Mouse (Mus musculus) c-Kit-positive CD71-positive TER-119-positive erythroid progenitor cells, embryonic 14.5 days (primary cell): Measurements from ENCODE around the gene Unk.
"Not testable (repeated sequence)": the region's sequence is repeated elsewhere in the genome, so short reads cannot be mapped to it uniquely, and the experiment has no call there.

ENCODE experiments used
- DNase-seq: peaks from one replicate; pipeline ENCODE4 v3.0.0-alpha.2; 2013; ENCODE audit warnings: low spot score

Unk gene

DNA sequence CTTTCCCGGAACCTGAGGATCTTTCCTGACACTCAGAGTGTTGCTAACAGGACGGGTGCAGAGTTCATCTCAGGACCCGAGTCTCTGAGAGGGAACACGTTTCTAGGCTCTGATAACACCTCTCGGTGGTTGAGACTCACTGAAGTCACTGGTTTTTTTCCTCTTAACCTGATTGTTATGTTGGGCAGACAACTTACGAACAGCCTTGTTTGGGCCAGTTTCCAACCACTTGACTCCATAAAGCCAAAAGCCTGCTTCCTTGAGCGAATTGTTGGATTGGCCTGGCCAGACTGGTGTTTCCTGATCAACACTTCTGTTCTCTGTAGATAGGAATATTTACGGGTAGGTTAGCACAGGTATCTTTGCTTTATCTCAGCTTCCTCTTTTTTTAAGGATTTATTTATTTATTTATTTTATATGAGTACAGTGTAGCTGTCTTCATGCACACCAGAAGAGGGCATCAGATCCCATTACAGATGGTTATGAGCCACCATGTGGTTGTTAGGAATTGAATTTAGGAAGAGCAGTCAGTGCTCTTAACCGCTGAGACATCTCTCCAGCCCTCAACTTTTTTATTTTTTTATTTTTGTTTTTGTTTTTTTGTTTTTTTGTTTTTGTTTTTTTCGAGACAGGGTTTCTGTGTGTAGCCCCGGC lies 58.7 kb downstream of the Unk start:
- DNase-seq: no peak

DNA sequence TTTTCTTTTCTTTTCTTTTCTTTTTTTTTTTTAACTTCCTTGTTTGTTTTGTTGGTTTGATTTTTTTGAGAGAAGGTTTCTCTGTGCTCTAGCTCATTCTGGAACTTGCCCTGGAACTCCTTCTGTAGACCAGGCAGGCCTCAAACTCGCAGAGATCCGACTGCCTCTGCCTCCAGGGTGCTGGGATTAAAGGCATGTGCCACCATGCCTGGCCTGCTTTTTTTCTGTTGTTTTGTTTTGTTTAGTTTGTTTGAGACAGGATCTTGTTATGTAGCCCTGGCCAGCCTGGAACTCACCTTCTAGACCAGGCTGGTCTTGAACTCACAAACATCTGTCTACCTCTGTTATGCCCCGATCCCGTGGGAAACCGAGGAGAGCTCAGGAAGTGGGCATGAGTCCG lies 59.4 kb downstream of the Unk start:
- no peak for DNase-seq

DNA sequence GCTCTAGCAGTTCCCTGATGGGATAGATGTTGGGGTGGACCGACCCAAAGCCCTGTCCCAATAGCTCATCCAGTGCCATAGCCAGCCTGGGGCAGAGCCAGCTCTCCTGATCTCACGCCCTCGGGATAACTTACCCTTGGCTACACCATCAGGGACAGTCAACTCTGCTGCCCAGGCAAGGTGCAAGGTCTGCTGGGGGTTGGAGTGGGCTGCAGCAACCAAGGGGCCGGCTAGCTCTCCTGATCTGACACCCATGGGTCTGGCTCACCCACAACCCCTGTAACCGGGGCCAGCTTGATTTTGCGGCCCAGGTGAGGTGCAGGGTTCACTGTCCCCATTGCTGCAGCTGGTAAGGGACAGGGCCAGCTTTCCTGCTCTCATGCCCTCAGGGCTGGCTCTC lies 61.5 kb downstream of the Unk start:
- no peak for DNase-seq

DNA sequence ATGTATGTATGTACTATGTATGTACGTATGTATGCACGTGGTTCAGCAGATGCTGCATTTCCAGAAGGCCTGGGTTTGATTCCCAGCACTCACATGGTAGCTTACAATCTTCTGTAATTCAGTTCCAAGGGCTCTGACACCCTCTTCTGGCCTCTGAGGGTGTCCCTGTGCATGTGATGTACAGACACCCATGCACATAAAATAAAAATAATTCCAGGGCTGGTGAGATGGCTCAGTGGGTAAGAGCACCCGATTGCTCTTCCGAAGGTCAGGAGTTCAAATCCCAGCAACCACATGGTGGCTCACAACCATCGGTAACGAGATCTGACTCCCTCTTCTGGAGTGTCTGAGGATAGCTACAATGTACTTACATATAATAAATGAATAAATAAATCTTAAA lies 62.8 kb downstream of the Unk start:
- DNase-seq: not testable (repeated sequence)

DNA sequence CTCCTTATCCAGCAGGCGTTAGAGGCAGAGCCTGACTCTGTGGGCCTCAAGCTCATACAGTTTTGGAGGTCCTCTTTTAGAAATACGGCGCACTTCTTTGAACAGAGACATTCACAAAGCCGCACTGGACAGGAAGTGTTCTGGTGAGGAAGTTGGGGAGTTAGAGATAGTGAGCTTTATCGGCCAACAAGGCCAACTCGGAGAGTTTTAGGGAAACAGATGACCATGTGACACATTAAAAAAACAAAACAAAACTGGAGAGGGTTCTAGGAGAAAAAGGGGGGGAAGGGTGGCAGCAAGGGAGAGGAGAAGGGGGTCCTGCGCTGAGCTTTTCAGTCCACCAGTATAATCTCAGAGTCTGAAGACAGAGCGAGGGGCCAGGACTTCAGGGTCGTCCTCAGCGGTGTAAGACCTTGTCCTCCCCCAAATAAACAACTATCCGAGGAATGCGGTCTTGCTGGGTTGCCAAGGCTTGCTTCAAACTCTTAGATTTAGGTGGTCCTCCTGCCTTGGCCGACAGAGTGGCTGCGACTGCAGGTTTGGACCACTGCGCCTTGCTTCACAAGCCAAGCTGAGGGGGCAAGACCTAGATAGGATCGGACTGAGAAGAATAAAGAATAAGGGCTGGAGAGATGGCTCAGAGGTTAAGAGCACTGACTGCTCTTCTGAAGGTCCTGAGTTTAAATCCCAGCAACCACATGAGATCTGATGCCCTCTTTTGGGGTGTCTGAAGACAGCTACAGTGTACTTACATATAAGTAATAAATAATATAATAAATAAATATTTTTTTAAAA lies 63.8 kb downstream of the Unk start:
- no peak for DNase-seq

DNA sequence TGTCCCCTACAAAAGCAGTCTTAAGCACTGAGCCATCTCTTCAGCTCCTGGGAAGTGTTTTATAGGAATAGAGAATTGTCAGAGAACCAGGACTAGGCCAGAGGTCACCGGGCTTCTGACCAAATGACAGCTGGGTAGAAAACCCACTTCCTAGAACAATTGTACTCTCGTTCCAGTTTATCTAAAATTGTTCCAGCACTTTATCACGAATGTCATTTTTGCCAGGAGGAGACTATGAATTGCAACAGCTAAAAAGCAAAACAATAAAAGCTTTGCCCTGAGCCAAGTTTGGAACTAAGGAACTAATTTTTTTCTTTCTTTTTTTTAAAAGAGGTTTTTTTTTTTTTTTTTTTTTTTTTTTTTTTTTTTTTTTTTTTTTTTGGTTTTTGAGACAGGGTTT lies 65.5 kb downstream of the Unk start:
- no peak for DNase-seq

DNA sequence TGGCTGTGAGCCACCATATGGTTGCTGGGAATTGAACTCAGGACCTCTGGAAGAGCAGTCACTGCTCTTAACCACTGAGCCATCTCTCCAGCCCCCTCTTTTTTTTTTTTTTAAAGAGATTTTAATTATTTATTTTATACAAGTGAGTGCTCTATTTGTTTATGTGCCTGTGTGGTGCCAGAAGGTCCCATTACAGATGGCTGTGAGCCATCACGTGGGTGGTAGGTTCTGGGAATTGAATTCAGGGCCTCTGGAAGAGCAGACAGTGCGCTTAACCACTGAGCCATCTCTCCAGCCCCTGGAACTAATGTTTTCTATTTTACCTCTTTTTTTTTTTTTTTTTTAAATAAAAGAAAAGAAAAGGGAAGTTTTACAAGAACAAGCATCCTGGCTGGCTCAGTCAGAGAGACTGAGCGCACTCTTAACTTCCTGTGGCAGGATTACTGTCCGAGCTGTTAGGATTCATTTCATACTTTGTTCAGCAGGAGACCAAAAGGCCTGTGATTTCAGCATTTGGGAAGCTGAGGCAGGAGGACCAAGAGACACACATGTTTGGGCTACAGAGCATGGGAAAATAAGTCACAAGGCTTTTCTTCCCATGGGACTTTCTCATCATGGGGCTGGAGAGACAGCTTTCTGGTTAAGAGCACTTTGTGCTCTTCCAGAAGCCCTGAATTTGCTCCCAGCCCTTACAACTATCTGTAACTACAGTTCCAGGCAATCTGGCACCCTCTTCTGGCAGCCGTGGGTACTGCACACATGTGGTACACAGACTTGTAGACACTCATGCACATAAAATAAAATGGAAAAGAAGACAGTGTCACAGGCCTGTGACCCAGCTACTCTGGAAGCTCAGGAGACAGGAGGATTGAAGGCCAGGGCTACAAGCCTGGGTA lies 66.3 kb downstream of the Unk start:
- DNase-seq: peak; percentile 56

DNA sequence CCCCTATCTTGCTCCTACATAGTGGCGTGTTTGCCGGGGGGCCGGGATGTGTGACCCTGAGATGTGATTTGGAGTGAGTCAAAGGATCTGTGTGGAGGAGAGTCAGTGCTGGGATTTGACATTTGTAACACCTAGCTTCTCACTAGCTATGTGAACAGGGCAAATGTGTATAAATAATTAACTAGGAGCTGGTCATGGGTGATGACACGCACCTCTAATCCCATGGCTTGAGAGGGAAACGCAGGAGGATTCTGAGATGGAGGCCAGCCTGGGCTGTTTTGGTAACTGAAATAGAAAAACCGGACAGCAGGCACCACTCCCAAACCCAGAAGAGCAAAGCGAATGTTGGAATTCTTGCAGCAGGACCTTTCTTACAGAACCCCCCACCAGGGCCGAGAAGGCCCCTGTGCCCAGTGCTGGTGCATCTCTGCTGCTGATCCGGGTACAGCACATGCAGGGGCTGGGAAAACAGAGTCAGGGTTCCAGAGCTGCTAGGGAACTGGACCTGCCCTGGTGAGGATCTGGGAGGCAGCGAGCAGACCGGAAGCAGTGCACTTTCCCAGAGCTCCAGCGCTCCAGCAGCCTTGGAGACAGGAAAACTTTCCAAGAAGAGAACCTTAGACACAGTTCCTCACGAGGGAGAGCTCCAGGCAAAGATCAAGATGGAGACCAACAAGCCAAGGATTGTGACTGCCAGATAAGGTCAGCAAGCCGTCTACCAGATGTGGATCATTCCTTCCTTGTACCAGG lies 68.8 kb downstream of the Unk start:
- DNase-seq: no peak

DNA sequence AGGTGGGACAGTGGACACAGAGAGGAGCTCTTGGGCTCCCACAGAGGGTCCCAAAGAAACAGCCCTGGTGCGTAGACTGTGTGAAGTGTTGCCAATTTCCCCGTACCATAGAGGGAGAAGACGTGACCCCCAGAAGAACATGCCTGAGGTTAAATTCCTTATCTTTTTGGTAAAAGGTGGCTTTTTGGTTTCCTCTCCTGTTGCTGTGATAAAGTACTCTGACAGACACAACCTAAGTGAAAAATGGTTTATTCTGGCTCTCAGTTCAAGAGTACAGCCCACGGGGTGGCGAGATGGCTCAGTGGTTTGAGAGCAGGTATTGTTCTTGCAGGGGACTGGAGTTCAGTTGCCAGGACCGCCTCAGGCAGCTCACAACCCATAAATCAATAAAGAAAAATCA lies 69.3 kb downstream of the Unk start:
- DNase-seq: no peak

DNA sequence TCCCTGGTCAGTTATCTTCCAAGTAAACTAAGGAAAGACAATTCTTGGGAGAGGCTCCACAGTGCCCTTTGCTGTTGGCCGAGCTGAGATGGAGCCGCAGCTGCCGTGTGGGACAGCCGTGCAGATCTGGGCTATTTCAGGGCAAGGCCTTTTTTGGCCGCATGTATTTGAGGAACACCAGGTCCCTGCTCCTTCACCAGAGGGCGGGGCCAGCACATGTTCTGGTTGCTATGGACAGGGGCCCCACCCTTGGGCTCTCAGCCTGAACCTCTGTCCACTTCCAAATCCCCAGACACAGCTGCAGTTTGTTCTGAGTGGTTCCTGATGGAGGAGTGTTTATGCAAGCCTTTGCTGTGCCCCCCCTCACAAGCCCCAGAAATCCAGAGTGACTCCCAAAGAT lies 70.3 kb downstream of the Unk start:
- DNase-seq: no peak

DNA sequence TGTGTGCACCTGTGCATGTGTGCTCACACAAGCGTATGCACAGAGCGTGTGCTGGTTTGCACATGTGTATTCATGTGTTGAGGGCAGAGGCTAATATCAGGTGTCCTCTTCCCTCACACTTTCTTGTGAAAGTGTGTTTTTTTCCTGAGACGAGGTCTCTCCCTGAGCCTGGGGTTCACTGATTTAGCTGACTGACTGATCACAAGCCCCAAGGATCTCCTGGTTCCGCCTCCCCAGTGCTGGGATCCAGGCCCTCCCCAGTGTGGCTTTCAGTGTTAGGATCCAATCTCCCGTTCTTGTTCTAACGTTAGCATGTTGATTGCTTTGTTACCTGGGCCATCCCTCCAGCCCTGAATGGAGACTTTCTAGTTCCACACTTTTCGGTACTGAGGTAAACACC lies 70.7 kb downstream of the Unk start:
- DNase-seq: no peak

DNA sequence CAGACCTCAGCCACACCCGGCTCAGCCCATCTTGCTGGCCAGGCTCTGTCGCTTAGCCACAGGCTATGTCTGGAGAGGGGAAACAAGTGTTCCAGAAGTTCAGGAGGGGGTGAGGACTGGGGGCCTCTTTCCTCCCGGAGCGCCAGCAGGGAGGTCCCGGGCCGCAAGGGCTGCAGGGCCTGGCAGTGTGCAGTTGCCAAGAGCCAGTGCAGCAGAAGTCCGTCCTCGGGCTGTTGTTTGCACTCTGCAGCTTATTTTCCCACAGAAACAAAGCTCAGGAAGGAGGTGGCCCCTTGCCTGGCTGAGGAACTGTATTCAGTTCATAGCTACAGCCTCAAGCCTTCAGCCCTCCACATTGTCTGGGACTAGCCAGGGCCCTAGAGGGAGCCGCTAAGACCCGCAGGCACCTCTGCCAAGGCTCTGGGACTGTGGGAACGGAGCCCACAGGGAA lies 71.8 kb downstream of the Unk start:
- DNase-seq: no peak

DNA sequence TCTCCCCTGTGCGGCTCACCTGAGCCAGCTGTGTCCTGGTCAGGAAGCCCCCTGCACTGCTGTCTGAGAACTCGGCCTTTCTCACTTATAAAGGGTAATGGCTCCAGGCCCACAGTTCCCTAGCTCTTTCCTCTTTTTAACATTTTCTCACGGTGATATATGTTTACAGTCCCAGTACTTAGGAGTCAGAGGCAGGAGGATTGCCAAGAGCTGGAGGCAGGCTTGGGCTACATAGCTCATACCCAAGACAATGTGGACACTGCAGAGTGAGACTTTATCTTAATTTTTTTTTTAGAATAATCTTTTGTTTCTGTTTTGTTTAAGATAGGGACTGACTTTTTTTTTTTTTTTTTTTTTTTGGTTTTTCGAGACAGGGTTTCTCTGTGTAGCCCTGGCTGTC lies 72.3 kb downstream of the Unk start:
- DNase-seq: no peak

DNA sequence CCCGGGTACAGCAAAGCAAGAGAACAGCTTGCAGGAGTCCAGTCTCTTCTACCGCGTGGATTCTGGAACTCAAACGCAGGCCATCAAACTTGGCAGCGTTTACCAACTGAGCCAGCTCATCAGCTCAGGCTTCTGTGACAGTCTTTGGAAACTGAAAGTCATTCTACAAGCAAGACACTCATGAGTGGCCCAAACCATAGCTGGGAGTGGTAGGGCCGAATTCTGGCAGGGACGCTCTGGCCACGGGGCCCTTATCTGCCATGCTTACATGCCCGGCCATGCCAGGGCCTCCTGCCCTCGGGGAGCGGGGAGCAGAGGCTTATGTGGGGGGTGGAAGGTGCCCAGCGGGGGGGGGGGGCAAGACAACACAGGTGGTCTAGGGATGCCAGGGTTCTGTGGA lies 73.5 kb downstream of the Unk start:
- DNase-seq: no peak

DNA sequence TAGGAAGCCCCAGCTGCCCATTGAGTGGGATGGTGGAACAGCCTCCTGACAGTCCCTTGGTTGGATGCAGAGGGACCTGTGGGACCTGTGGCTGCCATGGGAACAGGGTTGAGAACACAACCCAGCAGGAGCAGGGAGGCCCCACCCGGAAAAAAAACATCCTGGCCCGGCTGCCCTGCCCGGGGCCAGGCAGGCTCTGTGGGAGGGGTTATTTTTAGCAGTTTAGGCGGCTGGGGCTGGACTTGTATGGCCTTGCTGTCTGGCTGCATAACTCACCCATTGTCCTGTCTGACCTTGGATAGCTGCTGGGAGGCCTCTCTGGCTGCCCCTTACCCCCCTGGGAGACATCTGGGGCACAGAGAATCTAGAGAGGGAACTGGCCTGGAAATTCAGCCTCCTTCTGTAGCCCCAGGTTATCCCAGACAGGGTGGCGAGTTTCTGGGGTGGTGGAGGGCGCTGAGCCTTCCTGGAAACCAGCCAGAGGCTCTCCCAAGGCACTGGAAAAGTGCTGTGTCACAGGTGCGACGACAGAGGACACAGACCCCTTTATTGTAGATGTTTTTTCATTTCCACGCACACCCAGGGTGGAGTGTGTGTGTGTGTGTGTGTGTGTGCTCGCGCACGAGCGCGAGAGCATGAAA lies 74.0 kb downstream of the Unk start:
- no peak for DNase-seq

DNA sequence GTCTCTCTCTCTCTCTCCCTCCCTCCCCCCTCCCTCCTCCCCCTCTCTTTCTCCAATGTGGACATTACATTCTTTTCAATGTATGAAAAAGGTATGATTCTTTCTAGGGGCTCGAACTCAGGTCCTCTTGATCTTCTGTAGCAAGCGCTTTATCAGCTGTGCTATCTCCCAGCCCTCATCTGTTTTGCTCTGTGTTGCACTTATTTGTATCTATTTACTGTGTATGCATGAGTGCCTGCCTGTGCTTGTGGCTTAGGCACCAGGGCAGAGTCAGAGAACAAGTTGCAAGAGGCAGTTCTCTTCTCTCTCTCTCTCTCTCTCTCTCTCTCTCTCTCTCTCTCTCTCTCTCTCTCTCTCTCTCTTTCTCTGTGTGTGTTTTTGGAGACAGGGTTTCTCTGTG lies 74.9 kb downstream of the Unk start:
- DNase-seq: no peak

DNA sequence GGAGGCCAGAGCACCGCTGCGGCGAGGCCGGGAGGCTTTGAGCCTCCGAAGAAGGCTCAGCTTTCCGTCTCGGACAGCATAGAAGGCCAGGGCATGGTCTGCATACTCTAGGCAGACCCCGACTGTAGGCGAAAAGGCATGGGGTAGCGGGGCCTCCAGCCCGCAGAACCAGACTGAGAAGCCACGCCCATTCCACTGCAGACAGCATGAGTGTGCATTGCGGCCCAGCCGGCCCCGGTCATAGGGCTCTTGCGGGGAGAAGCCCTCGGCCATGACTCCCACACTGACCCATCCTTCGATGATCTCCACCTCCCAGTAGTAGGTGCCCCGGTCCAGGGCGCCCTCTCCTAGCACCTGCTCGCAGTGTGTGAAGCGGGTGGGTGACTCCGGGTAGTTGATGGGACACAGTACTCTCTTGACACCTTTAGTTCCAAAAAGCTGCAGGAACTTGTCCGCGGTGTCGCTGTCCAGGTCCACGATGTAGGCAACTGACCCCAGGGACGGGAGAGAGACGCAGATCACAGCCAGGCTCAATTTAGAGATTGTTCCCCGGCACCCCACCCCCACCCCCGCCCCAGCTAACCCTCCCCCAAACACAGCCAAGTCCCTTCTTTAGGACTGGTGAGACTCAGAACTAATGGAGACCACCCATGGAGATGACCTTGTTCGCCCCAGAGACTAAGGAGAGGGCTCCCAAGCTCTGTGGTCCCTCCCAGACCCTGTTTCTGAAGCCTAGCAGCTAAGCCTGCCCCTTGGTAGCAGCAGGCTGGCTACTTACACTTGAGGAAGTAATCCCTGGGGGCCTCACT lies 76.2 kb downstream of the Unk start:
- DNase-seq: no peak

DNA sequence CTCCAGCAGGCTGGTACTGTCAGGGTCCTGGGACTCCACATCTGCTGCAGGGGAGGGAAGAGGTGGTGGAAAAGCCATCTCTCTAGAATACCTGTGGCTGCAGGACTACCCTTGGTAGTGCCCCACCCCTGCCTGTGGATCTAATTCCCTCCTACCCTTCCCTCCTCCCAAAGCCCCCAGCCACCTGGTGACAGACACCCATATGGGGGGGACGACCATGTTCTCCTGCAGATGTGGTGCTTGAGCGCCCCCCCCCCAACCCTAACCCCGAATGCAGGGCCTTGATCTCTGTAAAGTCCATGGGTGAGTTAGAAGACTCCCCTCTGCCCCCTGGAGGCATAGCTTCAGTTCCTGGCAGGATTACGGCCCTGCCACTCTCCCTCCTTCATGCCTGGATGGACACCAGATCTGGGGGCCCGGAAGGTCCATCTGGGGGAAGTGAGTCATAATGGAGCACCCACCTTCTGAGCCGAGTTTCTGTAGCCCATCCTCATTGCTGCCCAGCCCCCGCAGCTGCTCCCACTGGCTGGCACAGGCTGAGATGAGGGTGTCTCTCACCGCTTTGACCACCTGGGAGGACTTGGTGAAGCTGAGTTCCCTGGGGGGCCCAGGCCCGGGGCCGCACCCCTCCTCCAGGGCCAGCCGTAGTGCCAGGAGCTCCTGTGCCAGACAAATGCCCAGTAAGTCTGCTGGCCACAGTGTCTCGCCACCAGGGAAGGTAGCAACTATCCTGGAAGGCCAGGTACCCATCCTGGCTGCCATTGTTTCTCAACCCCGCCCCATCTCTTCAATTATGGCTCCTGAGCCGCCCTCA lies 77.0 kb downstream of the Unk start:
- no peak for DNase-seq

DNA sequence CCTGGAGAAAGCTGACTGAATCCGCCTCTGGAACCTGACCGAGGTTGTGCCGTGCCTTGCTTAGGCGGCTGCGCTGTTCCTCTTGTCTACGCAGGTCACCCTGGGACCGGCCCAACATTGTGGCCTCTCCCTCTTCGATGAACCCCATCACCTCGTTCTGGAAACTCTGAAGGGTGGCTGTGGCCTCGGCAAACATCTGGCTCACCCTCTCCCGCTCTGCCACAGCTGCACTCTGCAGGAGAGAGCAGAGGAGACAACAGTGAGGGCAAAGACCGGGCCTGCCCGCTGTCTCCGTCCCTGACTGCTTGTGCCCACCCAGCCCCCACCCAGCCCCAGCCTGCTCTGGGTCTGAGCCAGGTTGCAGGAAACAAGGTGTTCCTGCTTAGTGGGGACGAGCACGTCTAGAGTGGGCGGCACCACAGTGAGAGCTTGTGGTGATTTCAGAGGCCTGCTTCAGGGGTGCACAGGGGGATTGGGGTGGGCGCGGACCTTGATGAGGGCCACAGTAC lies 77.7 kb downstream of the Unk start:
- DNase-seq: no peak
